Mouse (Mus musculus): ENCODE results near the gene Gm6993. TPM values are rescaled to one million over a fixed set of nuclear protein-coding genes. Genes with fewer than 3 reads are reported as not detected.

The Gm6993 gene
- polyA plus RNA-seq, 1 experiment, result not detected

DNA sequence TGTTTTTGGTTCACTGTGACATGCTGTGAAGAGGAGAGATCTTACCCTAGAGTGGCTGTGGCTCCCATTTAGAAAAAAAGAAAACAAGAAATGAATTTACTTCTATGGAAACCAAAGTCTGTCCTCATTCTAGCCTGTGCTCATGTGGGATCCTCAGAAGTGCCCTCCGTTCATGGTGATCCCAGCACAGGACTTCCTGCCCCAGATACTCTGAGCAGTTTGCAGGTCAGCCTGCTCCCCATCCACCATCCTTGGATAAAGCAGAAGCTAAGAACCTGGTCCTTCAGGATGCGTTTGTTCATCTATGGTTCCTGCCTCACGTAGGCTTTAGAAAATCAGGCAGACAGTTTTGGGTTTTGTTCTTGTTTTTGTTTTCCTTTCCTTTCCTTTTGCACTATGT lies 27.7 kb downstream of the Gm6993 start:
- Histone ChIP-seq H3K27me3 (replicated peaks) (peaks cover 56% of the 10 kb centered on the region), H3K4me1 (peaks cover 14% of the 10 kb centered on the region; the same call in 1 of the 2 replicates), H3K36me3 (replicated peaks; ENCODE audit: low read length) (no peaks in the 10 kb centered on the region), H3K9me3 (peaks cover 4% of the 10 kb centered on the region; the same call in 1 of the 2 replicates), H3K4me3 (replicated peaks) (no peak overlapping the region)
- TF ChIP-seq GATA1 (IDR thresholded peaks at IDR 0.05; ENCODE audit: borderline replicate concordance, low read length) (no peak), FLI1 (IDR thresholded peaks at IDR 0.05; ENCODE audit: low read length) (no peak)

DNA sequence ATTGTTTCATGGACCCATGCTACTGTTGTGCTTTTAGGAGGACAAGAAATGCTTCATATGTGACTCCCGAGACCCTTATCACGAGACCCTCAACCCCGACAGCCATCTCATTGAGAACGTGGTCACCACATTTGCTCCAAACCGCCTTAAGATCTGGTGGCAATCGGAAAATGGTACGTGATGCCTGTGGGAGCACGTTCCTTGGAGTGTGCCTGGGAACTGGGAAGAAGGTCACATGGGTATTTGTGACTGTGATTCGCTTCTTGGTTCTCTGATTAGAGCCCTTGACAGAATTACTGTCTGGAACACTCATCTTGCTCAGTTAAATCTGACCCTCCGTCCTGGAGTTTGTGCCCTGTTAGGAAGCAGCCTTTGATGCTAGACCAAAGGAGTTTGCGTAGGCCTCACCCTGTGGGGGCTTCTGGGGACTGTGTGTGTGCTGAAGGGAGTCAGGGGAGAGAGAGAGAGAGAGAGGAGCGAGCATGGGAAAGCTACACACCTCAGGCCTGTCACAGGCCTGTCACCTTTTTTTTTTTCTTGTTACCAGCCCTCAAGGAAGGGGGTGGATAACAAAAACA lies 28.5 kb downstream of the Gm6993 start:
- Histone ChIP-seq H3K9me3 (peaks cover 11% of the 10 kb centered on the region), H3K36me3 (replicated peaks; ENCODE audit: low read length) (no peaks in the 10 kb centered on the region)
- TF ChIP-seq FLI1 (IDR thresholded peaks at IDR 0.05; ENCODE audit: low read length) (no peak), GATA1 (IDR thresholded peaks at IDR 0.05; ENCODE audit: borderline replicate concordance, low read length) (no peak)

DNA sequence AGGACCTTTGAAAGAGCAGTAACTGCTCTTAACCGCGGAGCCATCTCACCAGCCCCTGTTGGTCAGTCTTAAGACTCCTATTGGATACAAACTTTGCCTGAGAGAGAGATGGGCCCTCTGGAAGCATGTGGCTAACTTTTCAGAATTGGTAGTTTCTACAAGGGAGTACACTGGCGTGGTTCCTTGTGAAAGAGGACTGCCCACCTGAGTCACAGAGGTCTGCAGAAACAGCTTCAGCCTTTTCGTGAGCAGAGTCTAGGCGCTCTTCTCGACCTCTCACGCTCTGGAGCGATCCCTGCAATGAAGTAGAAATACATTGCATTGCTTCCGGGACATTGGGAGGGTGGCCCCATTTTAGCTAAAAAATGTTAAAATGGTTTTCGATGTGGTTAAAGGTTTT lies 29.8 kb downstream of the Gm6993 start:
- H3K36me3 ChIP-seq (replicated peaks; ENCODE audit: low read length), result no peaks in the 10 kb centered on the region
- H3K4me3 ChIP-seq (replicated peaks), result no peak overlapping the region
- H3K27me3 ChIP-seq (replicated peaks), result peaks cover 42% of the 10 kb centered on the region
- H3K9me3 ChIP-seq, result peaks cover 15% of the 10 kb centered on the region
- TF ChIP-seq GATA1 (IDR thresholded peaks at IDR 0.05; ENCODE audit: borderline replicate concordance, low read length) (no peak), FLI1 (IDR thresholded peaks at IDR 0.05; ENCODE audit: low read length) (no peak)
- H3K4me1 ChIP-seq, result peaks cover 14% of the 10 kb centered on the region; the same call in 1 of the 2 replicates

More for the DNA sequence above, 28.5 kb downstream of the Gm6993 start:
- Histone ChIP-seq H3K27me3 (replicated peaks) (peaks cover 55% of the 10 kb centered on the region), H3K4me3 (replicated peaks) (no peak overlapping the region), H3K4me1 (peaks cover 14% of the 10 kb centered on the region; the same call in 1 of the 2 replicates)

DNA sequence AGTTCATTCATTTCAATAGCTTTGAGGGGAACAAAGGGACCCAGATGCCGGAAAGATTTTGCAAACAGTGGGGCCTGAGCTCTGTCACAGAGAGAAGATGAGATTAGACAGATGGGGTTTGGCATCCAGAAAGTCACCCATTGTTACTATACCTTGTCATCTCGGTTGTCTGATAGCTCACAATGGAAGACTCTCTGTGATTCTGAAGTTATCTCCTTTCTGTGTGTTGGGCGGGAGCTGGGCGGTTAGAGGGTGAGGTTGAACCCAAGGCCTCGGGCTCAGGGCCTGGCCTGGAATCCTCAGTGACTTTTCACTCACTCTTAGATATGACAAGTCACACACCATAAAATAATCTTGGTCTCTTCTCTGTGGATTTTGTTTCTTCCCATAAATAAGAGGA lies 30.2 kb downstream of the Gm6993 start:
- H3K4me3 ChIP-seq (replicated peaks), result no peak overlapping the region
- H3K4me1 ChIP-seq, result peaks cover 14% of the 10 kb centered on the region; the same call in 1 of the 2 replicates
- H3K27me3 ChIP-seq (replicated peaks), result peaks cover 38% of the 10 kb centered on the region
- H3K9me3 ChIP-seq, result peaks cover 15% of the 10 kb centered on the region
- no peaks in the 10 kb centered on the region for H3K36me3 ChIP-seq (replicated peaks; ENCODE audit: low read length)
- TF ChIP-seq GATA1 (IDR thresholded peaks at IDR 0.05; ENCODE audit: borderline replicate concordance, low read length), result no peak
- no peak for TF ChIP-seq FLI1 (IDR thresholded peaks at IDR 0.05; ENCODE audit: low read length)

- Histone ChIP-seq H3K4me3 (replicated peaks) (no peak overlapping the region), H3K9me3 (peaks cover 17% of the 10 kb centered on the region), H3K36me3 (replicated peaks; ENCODE audit: low read length) (no peaks in the 10 kb centered on the region), H3K27me3 (replicated peaks) (peaks cover 34% of the 10 kb centered on the region), H3K4me1 (peaks cover 14% of the 10 kb centered on the region; the same call in 1 of the 2 replicates)
- TF ChIP-seq GATA1 (IDR thresholded peaks at IDR 0.05; ENCODE audit: borderline replicate concordance, low read length) (no peak), FLI1 (IDR thresholded peaks at IDR 0.05; ENCODE audit: low read length) (no peak)
These were observed 30.9 kb downstream of the Gm6993 start for GRCm38 (mm10) chr12:31271361-31272011.

DNA sequence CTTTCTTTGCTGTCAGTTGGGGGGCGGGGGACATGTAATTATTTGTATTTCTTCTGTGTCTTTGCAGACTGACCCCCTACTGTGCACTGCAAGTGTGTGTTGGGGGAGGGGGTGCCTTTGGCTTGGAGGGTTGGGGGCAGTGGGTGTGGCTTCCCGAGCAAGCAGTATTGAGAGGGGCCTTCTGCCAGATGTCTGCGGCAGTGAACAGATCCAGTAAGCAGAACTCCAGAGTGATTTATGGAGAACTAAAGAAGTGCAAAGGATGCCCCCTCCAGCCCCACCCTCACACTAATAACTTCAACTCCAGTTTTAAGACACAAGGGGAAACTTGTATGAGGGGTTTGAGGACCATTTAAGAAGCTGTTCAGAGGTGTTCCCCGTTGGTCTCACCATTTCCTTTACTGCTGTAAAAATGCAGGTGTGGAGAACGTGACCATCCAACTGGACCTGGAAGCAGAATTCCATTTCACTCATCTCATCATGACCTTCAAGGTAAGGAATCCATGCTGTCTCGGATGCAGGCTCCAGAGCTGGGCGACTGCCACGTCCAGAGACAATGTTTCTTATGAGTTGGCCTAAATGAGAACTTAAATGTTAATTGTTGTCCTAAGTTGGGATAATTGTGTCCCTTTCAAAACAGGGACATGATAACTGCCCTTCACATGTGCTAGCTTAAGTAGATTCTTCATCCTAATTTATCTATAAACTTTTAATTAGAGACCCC lies 31.6 kb downstream of the Gm6993 start:
- Histone ChIP-seq H3K36me3 (replicated peaks; ENCODE audit: low read length) (no peaks in the 10 kb centered on the region), H3K4me1 (peaks cover 10% of the 10 kb centered on the region; the same call in 1 of the 2 replicates), H3K27me3 (replicated peaks) (peaks cover 28% of the 10 kb centered on the region), H3K4me3 (replicated peaks) (no peak overlapping the region), H3K9me3 (peaks cover 17% of the 10 kb centered on the region)
- TF ChIP-seq FLI1 (IDR thresholded peaks at IDR 0.05; ENCODE audit: low read length), result no peak
- TF ChIP-seq GATA1 (IDR thresholded peaks at IDR 0.05; ENCODE audit: borderline replicate concordance, low read length), result no peak

DNA sequence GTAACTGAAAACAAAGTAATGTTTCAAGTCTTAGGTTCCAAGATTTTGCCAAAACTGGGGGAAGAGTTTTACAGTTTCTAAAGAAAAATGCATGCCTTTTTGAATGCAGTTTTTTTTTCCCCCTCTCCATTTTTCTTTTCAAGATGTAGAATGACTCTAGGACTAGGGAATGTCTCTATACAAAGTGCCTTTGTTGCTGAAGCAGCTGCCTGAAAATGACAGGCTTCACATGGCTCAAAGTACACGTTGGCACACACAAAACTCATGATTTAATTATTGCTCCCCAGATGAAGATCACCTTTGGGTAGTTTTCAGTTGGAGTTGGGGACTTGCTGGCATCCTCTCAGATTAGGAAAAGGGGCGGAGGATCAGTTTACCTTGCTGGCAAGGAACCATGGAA lies 32.3 kb downstream of the Gm6993 start:
- no peak overlapping the region for H3K4me3 ChIP-seq (replicated peaks)
- TF ChIP-seq FLI1 (IDR thresholded peaks at IDR 0.05; ENCODE audit: low read length) (no peak), GATA1 (IDR thresholded peaks at IDR 0.05; ENCODE audit: borderline replicate concordance, low read length) (no peak)
- no peaks in the 10 kb centered on the region for H3K36me3 ChIP-seq (replicated peaks; ENCODE audit: low read length)

DNA sequence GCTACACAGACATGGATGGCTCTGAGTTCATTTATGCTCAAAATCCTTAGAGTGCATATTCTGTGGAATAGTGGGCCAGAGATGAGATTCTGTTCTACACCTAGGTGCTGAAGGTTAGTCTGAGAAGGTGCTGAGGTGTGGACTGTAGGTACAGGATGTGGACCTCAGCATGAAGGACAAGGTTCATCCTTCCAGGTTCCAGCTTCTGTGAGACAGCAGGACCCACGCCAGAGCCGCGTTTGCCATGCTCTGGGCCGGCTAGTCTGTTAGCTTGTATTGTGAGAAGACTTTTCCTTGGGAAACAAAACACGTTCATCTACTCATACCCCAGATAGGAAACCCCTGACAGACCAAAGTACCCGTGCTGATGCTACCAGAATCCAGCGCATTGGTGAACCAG lies 33.1 kb downstream of the Gm6993 start:
- no peak overlapping the region for H3K4me3 ChIP-seq (replicated peaks)

More for the DNA sequence above, 32.3 kb downstream of the Gm6993 start:
- H3K4me1 ChIP-seq, result peaks cover 10% of the 10 kb centered on the region; the same call in 1 of the 2 replicates
- peaks cover 17% of the 10 kb centered on the region for H3K9me3 ChIP-seq
- H3K27me3 ChIP-seq (replicated peaks), result peaks cover 23% of the 10 kb centered on the region

GRCm38 (mm10) chr12:31275411-31275810 lies 34.8 kb downstream of the Gm6993 start:
- Histone ChIP-seq H3K9me3 (peaks cover 15% of the 10 kb centered on the region), H3K27me3 (replicated peaks) (peaks cover 15% of the 10 kb centered on the region), H3K4me1 (peaks cover 10% of the 10 kb centered on the region; the same call in 1 of the 2 replicates), H3K36me3 (replicated peaks; ENCODE audit: low read length) (no peaks in the 10 kb centered on the region), H3K4me3 (replicated peaks) (no peak overlapping the region)
- TF ChIP-seq FLI1 (IDR thresholded peaks at IDR 0.05; ENCODE audit: low read length) (no peak), GATA1 (IDR thresholded peaks at IDR 0.05; ENCODE audit: borderline replicate concordance, low read length) (no peak)

More for the DNA sequence above, 33.1 kb downstream of the Gm6993 start:
- no peaks in the 10 kb centered on the region for H3K36me3 ChIP-seq (replicated peaks; ENCODE audit: low read length)
- peaks cover 20% of the 10 kb centered on the region for H3K27me3 ChIP-seq (replicated peaks)
- peaks cover 17% of the 10 kb centered on the region for H3K9me3 ChIP-seq
- TF ChIP-seq FLI1 (IDR thresholded peaks at IDR 0.05; ENCODE audit: low read length) (no peak), GATA1 (IDR thresholded peaks at IDR 0.05; ENCODE audit: borderline replicate concordance, low read length) (no peak)
- H3K4me1 ChIP-seq, result peaks cover 10% of the 10 kb centered on the region; the same call in 1 of the 2 replicates

Data from megakaryocyte, embryonic 14.5 days (primary cell).